Mouse (Mus musculus): ENCODE data around the gene Slc25a12.

Slc25a12 gene

GRCm38 (mm10) chr2:71250841-71251240 is 116.7 kb downstream of the Slc25a12 start:
- DNase-seq (ENCODE audit: low spot score in 2 of 2), result no peak

DNA sequence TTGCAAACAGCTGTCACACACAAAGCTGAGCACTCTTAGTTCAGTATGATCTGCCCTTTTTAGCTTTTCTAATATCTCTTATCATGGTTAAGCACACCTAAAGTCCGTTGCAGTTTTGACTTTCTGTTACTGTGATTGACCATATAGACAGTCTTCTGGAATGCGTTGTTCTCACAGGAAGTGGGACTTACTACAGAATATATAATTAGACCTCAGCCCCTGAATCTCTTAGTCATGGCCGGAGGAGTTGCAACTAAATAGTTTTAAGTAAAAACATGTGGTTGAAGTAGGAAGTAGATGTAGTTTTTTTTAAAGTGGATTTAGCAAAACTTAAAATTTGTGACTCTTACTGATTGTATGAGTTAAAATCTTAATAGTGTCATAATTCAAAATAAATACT is 119.5 kb downstream of the Slc25a12 start:
- no peak for DNase-seq (ENCODE audit: low spot score in 2 of 2)

DNA sequence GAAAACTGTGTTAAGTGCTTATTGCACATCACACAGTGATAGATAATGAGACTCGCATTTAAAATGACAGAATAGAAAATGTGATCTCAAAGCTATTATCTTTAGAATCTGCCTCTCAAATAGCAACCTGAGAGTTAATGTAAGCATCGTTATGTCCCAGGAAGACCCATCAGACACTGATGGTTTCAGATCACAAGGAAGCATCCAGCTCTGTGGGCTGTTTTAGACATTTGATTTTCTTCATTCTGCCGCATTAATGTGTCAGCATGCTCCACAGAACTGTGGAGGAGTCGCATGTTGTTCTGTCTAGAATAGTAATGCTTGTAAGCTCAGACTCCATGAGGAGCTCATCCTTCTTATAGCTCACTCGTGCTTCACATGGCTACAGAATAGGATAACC is 121.5 kb downstream of the Slc25a12 start:
- no peak for DNase-seq (ENCODE audit: low spot score in 2 of 2)

DNA sequence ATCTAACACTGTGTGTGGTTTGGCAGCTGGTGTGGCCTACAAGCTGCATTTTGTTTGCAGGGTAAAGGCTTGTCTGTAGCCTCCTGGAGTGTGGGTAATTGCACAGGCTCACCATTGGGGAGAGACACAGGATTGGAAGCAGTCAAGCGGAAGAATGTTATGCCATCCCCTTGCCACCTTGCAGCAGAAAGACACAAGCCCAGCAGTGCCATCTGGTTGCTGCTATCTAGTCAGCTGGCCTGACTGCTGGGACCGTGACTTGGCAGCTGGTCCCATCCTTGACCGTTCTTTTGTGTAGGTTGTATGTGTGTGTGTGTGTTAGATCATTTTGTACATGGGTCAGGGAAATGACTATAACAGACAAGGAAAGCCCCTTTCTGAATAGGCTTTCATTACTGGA is 122.1 kb downstream of the Slc25a12 start:
- peak in 1 of 2 experiments; percentile 81 for DNase-seq (ENCODE audit: low spot score in 2 of 2)

- peak in 1 of 2 experiments; percentile 7 for DNase-seq (ENCODE audit: low spot score in 2 of 2)
Observed at GRCm38 (mm10) chr2:71244807-71245206, 122.7 kb downstream of the Slc25a12 start.

GRCm38 (mm10) chr2:71243058-71243672 is 124.4 kb downstream of the Slc25a12 start:
- no peak for DNase-seq (ENCODE audit: low spot score in 2 of 2)

GRCm38 (mm10) chr2:71242180-71242579 is 125.4 kb downstream of the Slc25a12 start:
- DNase-seq (ENCODE audit: low spot score in 2 of 2), result no peak

DNA sequence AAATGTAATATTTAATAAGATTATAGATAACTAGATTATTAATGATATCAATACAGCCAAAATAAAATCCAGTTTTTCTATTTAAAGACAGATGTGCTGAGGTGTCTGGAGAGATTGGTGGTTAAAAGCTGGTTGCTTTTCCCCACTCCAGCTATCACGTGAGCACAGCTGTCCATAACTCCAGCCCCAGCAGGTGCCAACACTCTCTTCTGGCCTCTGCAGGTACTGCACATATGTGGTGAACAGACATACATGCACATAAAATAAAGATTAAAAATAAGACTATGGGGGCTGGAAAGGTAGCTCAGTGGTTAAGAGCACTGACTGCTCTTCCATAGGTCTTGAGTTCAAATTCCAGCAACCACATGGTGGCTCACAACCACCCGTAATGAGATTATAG is 126.0 kb downstream of the Slc25a12 start:
- no peak for DNase-seq (ENCODE audit: low spot score in 2 of 2)

- DNase-seq (ENCODE audit: low spot score in 2 of 2), result no peak
Observed at GRCm38 (mm10) chr2:71236009-71236408, 131.5 kb downstream of the Slc25a12 start.

GRCm38 (mm10) chr2:71235420-71235819 is 132.1 kb downstream of the Slc25a12 start:
- no peak for DNase-seq (ENCODE audit: low spot score in 2 of 2)

GRCm38 (mm10) chr2:71232976-71233375 is 134.6 kb downstream of the Slc25a12 start:
- no peak for DNase-seq (ENCODE audit: low spot score in 2 of 2)

DNA sequence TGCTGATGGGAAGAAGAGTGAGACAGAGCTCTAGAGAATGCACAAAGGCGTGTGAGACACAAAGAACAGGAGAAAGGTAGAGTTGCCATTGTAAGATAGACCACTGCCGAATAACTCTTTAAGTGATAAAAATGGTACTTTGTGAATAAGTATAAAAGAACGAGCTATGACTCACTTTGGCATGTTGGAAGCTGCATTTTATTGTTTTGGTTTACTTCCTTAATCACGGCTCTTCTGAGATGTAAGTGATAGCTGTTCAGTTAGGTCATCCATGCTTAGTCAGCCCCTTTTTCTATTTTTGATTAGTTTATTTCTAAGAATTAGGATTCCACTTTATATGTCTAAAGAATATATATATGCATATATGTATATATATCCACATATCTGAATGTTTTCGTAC is 135.6 kb downstream of the Slc25a12 start:
- DNase-seq (ENCODE audit: low spot score in 2 of 2), result no peak

DNA sequence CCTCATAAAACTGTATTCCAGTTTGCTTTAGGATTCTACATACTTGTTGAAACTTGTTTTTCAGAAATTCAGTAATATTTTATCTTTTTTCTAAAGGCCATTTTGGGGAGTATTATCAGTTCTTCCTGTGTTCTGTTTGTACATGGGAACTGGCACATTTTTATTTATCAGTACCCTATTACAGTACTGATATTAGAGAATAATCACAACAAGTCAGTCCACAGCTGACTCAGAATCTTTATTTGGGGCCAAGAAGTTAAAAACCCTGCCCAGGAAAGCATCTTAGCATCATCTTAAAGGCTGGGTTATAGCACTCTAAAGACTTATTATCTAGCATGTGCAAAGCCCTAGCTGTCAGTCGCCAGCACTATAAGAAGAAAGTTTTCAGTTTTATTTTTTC is 137.9 kb downstream of the Slc25a12 start:
- no peak for DNase-seq (ENCODE audit: low spot score in 2 of 2)

GRCm38 (mm10) chr2:71227398-71227797 is 140.2 kb downstream of the Slc25a12 start:
- DNase-seq (ENCODE audit: low spot score in 2 of 2), result no peak
